Mouse (Mus musculus): ENCODE measurements around the gene Acss1. TPM values are rescaled to one million over a fixed set of nuclear protein-coding genes. Genes with fewer than 3 reads are reported as not detected.
A peak's percentile ranks its signal among the peaks of the same experiment; 100 is the strongest.

Gene Acss1
- polyA plus RNA-seq, 1 experiment from 2014 or later, result 22.2 TPM

DNA sequence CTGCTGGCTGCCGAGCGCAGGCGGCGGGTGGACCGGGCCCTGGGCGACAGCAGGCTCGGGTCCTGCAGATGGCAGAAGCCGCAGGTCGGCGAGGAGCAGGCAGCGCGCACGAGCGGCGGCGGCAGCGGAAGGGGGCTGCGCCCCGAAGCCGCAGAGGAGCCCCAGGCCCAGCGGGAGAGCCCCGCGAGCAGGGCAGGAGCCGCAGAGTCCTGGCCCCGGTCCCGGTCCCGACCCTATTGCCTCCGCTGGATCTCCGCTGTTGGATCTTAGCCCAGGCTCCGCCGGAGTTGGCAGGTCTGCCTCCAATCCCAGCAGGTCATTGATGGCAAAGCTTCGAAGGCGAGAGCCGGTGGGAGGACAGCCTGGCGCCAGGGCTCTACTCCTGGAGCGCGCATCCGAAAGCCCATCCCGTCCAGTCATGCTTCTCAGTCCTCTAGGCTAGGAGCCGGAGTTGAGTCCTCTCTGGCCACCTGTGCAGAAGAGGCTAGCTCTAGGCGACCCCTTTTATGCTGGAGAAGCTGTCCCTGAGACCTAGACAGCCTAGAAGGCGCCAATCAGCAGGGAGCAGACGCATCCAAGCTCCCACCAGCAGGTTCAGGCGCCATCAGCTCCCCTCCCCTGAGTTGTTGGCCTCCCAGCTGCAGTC, 20.4 kb upstream of the Acss1 start:
- ATAC-seq (replicated peaks; ENCODE audit: low FRiP score, low read depth) (no peak), DNase-seq (ENCODE audit: low spot score) (no peak)
- 2% methylated on average over 41 of the region's 44 CpGs for WGBS

DNA sequence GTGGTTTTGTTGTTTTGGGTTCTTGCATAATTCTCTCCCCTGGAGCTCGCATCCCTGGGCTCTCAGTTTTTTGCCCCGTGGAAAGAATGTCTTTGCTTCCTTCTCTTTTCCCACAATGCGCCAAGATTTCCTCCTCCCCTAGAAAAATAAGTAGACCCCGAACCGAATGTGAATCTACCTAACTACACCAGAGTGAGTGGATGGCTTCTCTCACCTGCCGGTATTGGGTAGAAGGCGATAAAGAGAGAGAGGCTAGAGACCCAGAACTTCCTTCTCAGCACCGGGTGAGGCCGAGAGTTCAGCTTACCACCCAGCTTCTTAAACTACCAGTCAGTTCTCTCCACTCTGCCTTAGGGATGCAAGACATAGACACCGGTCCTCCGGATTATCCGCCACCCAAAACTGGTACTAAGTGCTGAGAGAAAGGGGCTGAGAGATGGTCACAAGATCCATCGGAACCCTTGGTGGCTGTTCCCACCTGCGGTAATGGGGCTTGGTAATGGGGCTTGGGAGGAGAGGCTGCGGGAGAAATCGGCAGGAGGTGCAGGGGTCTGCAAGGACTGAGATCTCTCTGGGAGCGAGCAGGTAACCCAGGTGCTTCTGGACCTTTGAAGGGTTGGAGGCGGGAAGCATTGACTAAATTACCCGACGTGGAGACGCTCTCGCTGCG, 19.7 kb upstream of the Acss1 start:
- no peak overlapping the region for H3K27ac ChIP-seq
- H3K4me1 ChIP-seq (replicated peaks; ENCODE audit: insufficient read depth, low read length), result no peaks in the 10 kb centered on the region
- no peak overlapping the region for H3K9ac ChIP-seq (ENCODE audit: low read depth, low read length)
- peak overlapping the region; percentile 28 for H3K4me3 ChIP-seq (replicated peaks; ENCODE audit: low read depth, low read length)
- H3K36me3 ChIP-seq (ENCODE audit: insufficient read depth, low read length), result no peaks in the 10 kb centered on the region
- WGBS, result 5% methylated on average over 23 of the region's 23 CpGs
- peak overlapping the region; percentile 61 for H3K4me2 ChIP-seq (ENCODE audit: low read length)
- DNase-seq (ENCODE audit: low spot score), result no peak
- H3K9me3 ChIP-seq (replicated peaks; ENCODE audit: low read length), result no peaks in the 10 kb centered on the region
- no peak for ATAC-seq (replicated peaks; ENCODE audit: low FRiP score, low read depth)
- H3K27me3 ChIP-seq (ENCODE audit: insufficient read depth, low read length), result peaks cover 33% of the 10 kb centered on the region
- TF ChIP-seq CTCF (IDR thresholded peaks at IDR 0.05; ENCODE audit: low read depth), result no peak

More for the DNA sequence above, 20.4 kb upstream of the Acss1 start:
- no peak overlapping the region for H3K9ac ChIP-seq (ENCODE audit: low read depth, low read length)
- no peaks in the 10 kb centered on the region for H3K4me1 ChIP-seq (replicated peaks; ENCODE audit: insufficient read depth, low read length)
- H3K27ac ChIP-seq, result no peak overlapping the region
- TF ChIP-seq CTCF (IDR thresholded peaks at IDR 0.05; ENCODE audit: low read depth), result no peak
- H3K9me3 ChIP-seq (replicated peaks; ENCODE audit: low read length), result no peaks in the 10 kb centered on the region
- peaks cover 33% of the 10 kb centered on the region for H3K27me3 ChIP-seq (ENCODE audit: insufficient read depth, low read length)
- peak overlapping the region; percentile 28 for H3K4me3 ChIP-seq (replicated peaks; ENCODE audit: low read depth, low read length)
- peak overlapping the region; percentile 61 for H3K4me2 ChIP-seq (ENCODE audit: low read length)
- H3K36me3 ChIP-seq (ENCODE audit: insufficient read depth, low read length), result no peaks in the 10 kb centered on the region

DNA sequence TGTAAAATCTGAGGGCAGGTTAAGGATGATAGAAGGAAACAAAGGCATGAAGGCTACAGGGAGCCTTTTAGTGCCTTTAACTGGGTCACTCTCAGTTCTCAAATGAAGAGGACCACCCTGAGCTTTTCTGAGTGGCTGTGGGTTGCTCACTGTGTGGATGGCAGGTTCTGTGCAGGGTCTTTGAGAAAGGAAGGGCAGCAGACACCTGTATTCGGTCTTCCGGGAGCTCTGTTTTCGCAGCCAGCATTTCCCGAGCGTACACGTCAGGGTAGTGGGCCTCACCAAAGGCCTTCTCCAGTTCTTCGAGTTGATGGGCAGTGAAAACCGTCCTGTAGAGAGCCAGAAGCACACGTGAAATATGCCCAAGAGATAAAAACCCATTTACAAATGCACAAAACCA, 17.1 kb upstream of the Acss1 start:
- Histone ChIP-seq H3K4me3 (replicated peaks; ENCODE audit: low read depth, low read length) (no peak overlapping the region), H3K27ac (no peak overlapping the region), H3K27me3 (ENCODE audit: insufficient read depth, low read length) (peaks cover 33% of the 10 kb centered on the region), H3K4me2 (ENCODE audit: low read length) (no peak overlapping the region), H3K4me1 (replicated peaks; ENCODE audit: insufficient read depth, low read length) (no peaks in the 10 kb centered on the region), H3K36me3 (ENCODE audit: insufficient read depth, low read length) (no peaks in the 10 kb centered on the region), H3K9me3 (replicated peaks; ENCODE audit: low read length) (no peaks in the 10 kb centered on the region), H3K9ac (ENCODE audit: low read depth, low read length) (no peak overlapping the region)
- no peak for DNase-seq (ENCODE audit: low spot score)
- 89% methylated on average over 9 of the region's 9 CpGs for WGBS
- ATAC-seq (replicated peaks; ENCODE audit: low FRiP score, low read depth), result no peak
- TF ChIP-seq CTCF (IDR thresholded peaks at IDR 0.05; ENCODE audit: low read depth), result no peak

DNA sequence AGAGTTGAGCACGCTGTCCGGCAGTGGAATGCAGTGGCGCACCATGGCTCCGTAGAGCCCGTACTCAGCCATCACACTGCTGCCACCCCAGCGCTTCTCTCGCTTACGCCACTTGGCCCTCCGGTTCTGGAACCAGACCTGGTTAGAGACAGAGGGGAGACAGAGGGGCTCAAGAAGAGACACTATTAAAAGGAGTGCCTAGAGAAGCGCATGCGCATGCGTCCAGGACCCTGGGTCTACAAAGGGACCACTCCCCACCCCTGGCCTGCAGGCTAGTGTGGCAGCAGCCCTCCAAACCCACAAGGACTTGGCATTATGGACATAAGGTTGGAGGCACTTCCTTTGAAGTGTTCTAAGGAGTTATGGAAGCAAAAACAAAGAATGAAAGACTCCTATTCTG, 16.2 kb upstream of the Acss1 start:
- ATAC-seq (replicated peaks; ENCODE audit: low FRiP score, low read depth) (no peak), DNase-seq (ENCODE audit: low spot score) (no peak)
- Histone ChIP-seq H3K9me3 (replicated peaks; ENCODE audit: low read length) (no peaks in the 10 kb centered on the region), H3K27ac (no peak overlapping the region), H3K36me3 (ENCODE audit: insufficient read depth, low read length) (no peaks in the 10 kb centered on the region), H3K4me3 (replicated peaks; ENCODE audit: low read depth, low read length) (no peak overlapping the region), H3K27me3 (ENCODE audit: insufficient read depth, low read length) (peaks cover 24% of the 10 kb centered on the region), H3K9ac (ENCODE audit: low read depth, low read length) (no peak overlapping the region), H3K4me2 (ENCODE audit: low read length) (no peak overlapping the region), H3K4me1 (replicated peaks; ENCODE audit: insufficient read depth, low read length) (no peaks in the 10 kb centered on the region)
- TF ChIP-seq CTCF (IDR thresholded peaks at IDR 0.05; ENCODE audit: low read depth), result no peak
- WGBS, result 86% methylated on average over 12 of the region's 12 CpGs

DNA sequence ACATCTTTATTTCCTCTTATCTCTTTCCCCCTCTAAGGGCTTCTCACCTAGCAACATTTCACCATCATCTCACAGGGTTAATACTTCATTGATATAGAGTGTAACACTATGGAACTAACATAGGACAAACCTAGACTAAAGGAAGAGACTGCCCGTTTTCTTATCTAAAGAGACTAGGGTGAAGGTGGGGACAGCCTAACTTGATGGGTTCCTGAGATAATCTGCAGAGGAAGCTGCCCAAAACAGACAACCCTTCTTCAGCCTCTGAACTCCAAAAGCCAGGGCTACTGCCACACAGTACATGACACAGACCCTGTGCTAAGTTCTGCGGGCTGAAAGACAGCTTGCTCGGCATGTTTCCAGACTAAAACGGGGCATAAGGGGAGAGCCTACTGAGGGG, 13.3 kb upstream of the Acss1 start:
- Histone ChIP-seq H3K4me1 (replicated peaks; ENCODE audit: insufficient read depth, low read length) (no peaks in the 10 kb centered on the region), H3K36me3 (ENCODE audit: insufficient read depth, low read length) (no peaks in the 10 kb centered on the region), H3K27me3 (ENCODE audit: insufficient read depth, low read length) (peaks cover 7% of the 10 kb centered on the region; the same call in 1 of the 2 replicates), H3K9ac (ENCODE audit: low read depth, low read length) (no peak overlapping the region), H3K27ac (no peak overlapping the region), H3K9me3 (replicated peaks; ENCODE audit: low read length) (no peaks in the 10 kb centered on the region), H3K4me3 (replicated peaks; ENCODE audit: low read depth, low read length) (no peak overlapping the region), H3K4me2 (ENCODE audit: low read length) (no peak overlapping the region)
- WGBS, result 56% methylated on average over 4 of the region's 4 CpGs
- DNase-seq (ENCODE audit: low spot score) (no peak), ATAC-seq (replicated peaks; ENCODE audit: low FRiP score, low read depth) (no peak)
- TF ChIP-seq CTCF (IDR thresholded peaks at IDR 0.05; ENCODE audit: low read depth), result no peak

DNA sequence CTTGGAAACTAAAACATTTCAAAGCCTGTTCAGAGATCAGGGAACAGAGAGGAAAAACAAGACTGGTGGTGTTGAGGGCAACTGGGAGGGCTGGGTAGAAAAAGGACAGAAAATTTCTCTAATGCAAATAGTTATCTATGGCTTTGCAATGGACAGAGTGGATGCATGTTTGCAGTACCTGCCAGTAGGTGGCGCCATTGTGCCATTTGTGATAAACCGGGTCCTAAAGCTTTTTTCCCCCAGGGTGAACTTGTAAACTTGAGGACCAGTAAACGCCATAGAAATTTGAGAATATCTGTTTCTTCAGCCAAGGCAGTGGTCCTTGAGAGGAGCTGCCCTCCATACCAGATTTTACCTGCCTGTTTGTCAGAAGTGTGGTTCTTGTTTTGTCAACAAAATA, 10.1 kb upstream of the Acss1 start:
- Histone ChIP-seq H3K27ac (no peak overlapping the region), H3K36me3 (ENCODE audit: insufficient read depth, low read length) (no peaks in the 10 kb centered on the region), H3K4me2 (ENCODE audit: low read length) (no peak overlapping the region), H3K9me3 (replicated peaks; ENCODE audit: low read length) (no peaks in the 10 kb centered on the region), H3K4me3 (replicated peaks; ENCODE audit: low read depth, low read length) (no peak overlapping the region), H3K4me1 (replicated peaks; ENCODE audit: insufficient read depth, low read length) (no peaks in the 10 kb centered on the region), H3K9ac (ENCODE audit: low read depth, low read length) (no peak overlapping the region), H3K27me3 (ENCODE audit: insufficient read depth, low read length) (no peaks in the 10 kb centered on the region)
- peak; percentile 84 for DNase-seq (ENCODE audit: low spot score)
- ATAC-seq (replicated peaks; ENCODE audit: low FRiP score, low read depth), result no peak
- WGBS, result 2% methylated on average over 3 of the region's 3 CpGs
- TF ChIP-seq CTCF (IDR thresholded peaks at IDR 0.05; ENCODE audit: low read depth), result peak; percentile 94
